Mouse (Mus musculus) thymus, adult 2 months (tissue): Measurements from ENCODE around the gene Rin2.

Experiments
- CTCF ChIP-seq: fragments of 200-500 bp; IDR thresholded peaks from 2 replicates; pipeline ENCODE4 v1.5.1; 2012; ENCODE audit warnings: mild to moderate bottlenecking, control low read depth, low read length, moderate library complexity, borderline replicate concordance; ENCODE audit not compliant: control insufficient read depth, poor library complexity, insufficient read depth; ENCODE audit errors: extremely low read depth
- POLR2A ChIP-seq: fragments of 200-500 bp; IDR thresholded peaks from 2 replicates; pipeline ENCODE4 v1.6.1; 2012; ENCODE audit warnings: mild to moderate bottlenecking, low read length, control low read depth, moderate library complexity; ENCODE audit not compliant: control insufficient read depth, poor library complexity, insufficient read depth; ENCODE audit errors: extremely low read depth

DNA sequence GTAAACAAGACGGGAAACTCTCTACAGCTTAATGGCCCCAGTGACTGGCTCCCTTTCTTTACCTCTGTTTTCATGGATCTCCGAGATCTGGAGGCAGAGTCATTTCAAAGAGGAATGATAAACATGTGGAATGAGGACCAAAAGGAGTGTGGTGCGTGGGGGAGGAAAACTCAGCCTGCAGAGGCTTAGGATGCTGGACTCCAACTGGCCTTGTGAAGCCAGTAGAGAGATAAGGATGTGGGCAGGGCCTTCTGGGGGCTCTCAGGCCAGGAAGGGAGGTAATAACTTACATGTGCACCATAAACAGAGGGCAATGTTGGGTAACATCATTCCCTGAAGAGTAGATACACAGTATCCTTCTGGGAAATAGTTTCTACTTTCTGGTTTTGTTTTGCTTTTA is 7.9 kb downstream of the Rin2 start:
- no peak for TF ChIP-seq POLR2A
- no peak for TF ChIP-seq CTCF
